Comparison of ENCODE assay signal across 30 mouse cellular contexts in genomic region chr6:54289774-54290500, GRCm38 (mm10). TPM values are rescaled to one million over a fixed set of nuclear protein-coding genes. Genes with fewer than 3 reads are reported as not detected.
DNase-seq lines count a peak whose midpoint lies in the region; ATAC-seq and TF ChIP-seq lines count a peak whose summit lies in the region.
"Had no signal": no experiment of that assay in that cellular context is flagged by ENCODE, and none has a peak within 500 bp of the region (broad histone marks: within the 10 kb centered on the region; RNA-seq: fewer than 3 reads in every experiment).

No protein-coding gene starts in this region.

- no peak overlapping the region for H3K27ac ChIP-seq in liver, adult 2 months (replicated peaks; ENCODE audit: insufficient read depth, low read depth, low read length)
- no peak overlapping the region for H3K27ac ChIP-seq in intestine, postnatal 0 days (ENCODE audit: low read depth, low read length)
- H3K27ac ChIP-seq in liver, embryonic 15.5 days (replicated peaks) = peak overlapping the region; percentile 45
- H3K27ac ChIP-seq in lung, postnatal 0 days (ENCODE audit: low read length) = no peak overlapping the region
- H3K27ac ChIP-seq: embryonic facial prominence, embryonic 13.5 days; hindbrain, embryonic 12.5 days; hindbrain, postnatal 0 days; left cerebral cortex, adult 2 months; limb, embryonic 12.5 days; midbrain, embryonic 10.5 days; midbrain, embryonic 15.5 days; neural tube, embryonic 15.5 days had no signal

- 34% methylated on average over 10 of the region's 10 CpGs for WGBS in liver, adult 2 months
- 37% methylated on average over 10 of the region's 10 CpGs for WGBS in intestine, postnatal 0 days
- WGBS in liver, embryonic 15.5 days (ENCODE audit: insufficient replicate concordance) = 48% methylated on average over 10 of the region's 10 CpGs
- 40% methylated on average over 10 of the region's 10 CpGs for WGBS in lung, postnatal 0 days

- peak; percentile 64 for ATAC-seq in intestine, postnatal 0 days
- peak; percentile 77 for ATAC-seq in liver, embryonic 15.5 days (ENCODE audit: insufficient read depth)
- ATAC-seq in lung, postnatal 0 days = no peak
- ATAC-seq in cerebellum, adult (ENCODE audit: insufficient number of reproducible peaks, low FRiP score, low TSS enrichment) = no peak
- ATAC-seq: activated CD4-positive, CD25-positive, alpha-beta regulatory T cell, adult 4 months; forebrain, embryonic 16.5 days; hindbrain, postnatal 0 days; midbrain, embryonic 15.5 days had no signal

- no peak for TF ChIP-seq CTCF in liver, adult 2 months (IDR thresholded peaks at IDR 0.05; ENCODE audit: low read depth, low read length)
- TF ChIP-seq CTCF in intestine, postnatal 0 days (IDR thresholded peaks at IDR 0.05; ENCODE audit: low read depth) = no peak
- no peak for TF ChIP-seq CTCF in lung, postnatal 0 days (IDR thresholded peaks at IDR 0.05)

- no peaks in the 10 kb centered on the region for H3K79me2 ChIP-seq in liver, adult 2 months (ENCODE audit: control insufficient read depth, insufficient read depth, low read length)

- H3K9ac ChIP-seq in liver, adult 2 months (ENCODE audit: low read depth, low read length) = no peak overlapping the region
- H3K9ac ChIP-seq in intestine, postnatal 0 days (ENCODE audit: low read depth, low read length) = no peak overlapping the region
- no peak overlapping the region for H3K9ac ChIP-seq in liver, embryonic 15.5 days
- no peak overlapping the region for H3K9ac ChIP-seq in lung, postnatal 0 days (replicated peaks; ENCODE audit: low read depth)
- H3K9ac ChIP-seq: embryonic facial prominence, embryonic 13.5 days; hindbrain, embryonic 12.5 days; limb, embryonic 12.5 days; midbrain, embryonic 15.5 days; neural tube, embryonic 15.5 days had no signal

- H3K4me2 ChIP-seq in intestine, postnatal 0 days (replicated peaks; ENCODE audit: low read depth) = no peak overlapping the region
- H3K4me2 ChIP-seq in liver, embryonic 15.5 days = peak overlapping the region; percentile 13; the same call in 1 of the 2 replicates
- H3K4me2 ChIP-seq in lung, postnatal 0 days (replicated peaks; ENCODE audit: low read depth, low read length) = no peak overlapping the region
- H3K4me2 ChIP-seq: embryonic facial prominence, embryonic 13.5 days; hindbrain, embryonic 12.5 days; limb, embryonic 12.5 days; midbrain, embryonic 15.5 days; neural tube, embryonic 15.5 days had no signal

- H3K27me3 ChIP-seq in liver, adult 2 months (ENCODE audit: control insufficient read depth, insufficient read depth, low read length) = no peaks in the 10 kb centered on the region
- H3K27me3 ChIP-seq in intestine, postnatal 0 days (replicated peaks; ENCODE audit: control insufficient read depth, insufficient read depth, low read length) = no peaks in the 10 kb centered on the region
- no peaks in the 10 kb centered on the region for H3K27me3 ChIP-seq in liver, embryonic 15.5 days
- H3K27me3 ChIP-seq in lung, postnatal 0 days (replicated peaks; ENCODE audit: insufficient read depth, low read length) = no peaks in the 10 kb centered on the region
- H3K27me3 ChIP-seq: CH12.LX; embryonic facial prominence, embryonic 13.5 days; hindbrain, embryonic 12.5 days; limb, embryonic 12.5 days; midbrain, embryonic 15.5 days; neural tube, embryonic 15.5 days had no signal

- peak; percentile 91 for DNase-seq in liver, adult 2 months (ENCODE audit: extremely low read depth, low read depth, low spot score)
- no peak for DNase-seq in liver
- no peak for DNase-seq in lung, postnatal 0 days (ENCODE audit: low spot score)
- no peak for DNase-seq in frontal cortex, adult 2 months (ENCODE audit: extremely low spot score in 1 of 2, low spot score in 1 of 2)
- DNase-seq: adrenal gland, adult 2 months; B cell, adult 2 months; cerebellum, adult 9-11 months; gastrocnemius, postnatal 10 days; heart, postnatal 14 days; kidney, postnatal 14 days; lung, adult 2 months; lung, postnatal 14 days; retina, postnatal 1 day; right cerebral cortex, postnatal 14 days; thymus, postnatal 14 days had no signal

- H3K4me3 ChIP-seq in liver, adult 2 months (ENCODE audit: insufficient read depth, low read depth, low read length) = no peak overlapping the region
- H3K4me3 ChIP-seq in intestine, postnatal 0 days (ENCODE audit: low read depth, low read length) = no peak overlapping the region
- H3K4me3 ChIP-seq in liver, embryonic 15.5 days (replicated peaks) = no peak overlapping the region
- no peak overlapping the region for H3K4me3 ChIP-seq in lung, postnatal 0 days (ENCODE audit: low read depth, low read length)
- H3K4me3 ChIP-seq: embryonic facial prominence, embryonic 13.5 days; erythroblast, embryonic 14.5 days; hindbrain, embryonic 12.5 days; left cerebral cortex, adult 2 months; limb, embryonic 12.5 days; midbrain, embryonic 10.5 days; midbrain, embryonic 15.5 days; neural tube, embryonic 15.5 days had no signal

- TF ChIP-seq POLR2A in liver, adult 2 months (IDR thresholded peaks at IDR 0.05; ENCODE audit: extremely low read depth, insufficient read depth, low read length) = no peak

- no peak for TF ChIP-seq EP300 in lung, postnatal 0 days (IDR thresholded peaks at IDR 0.05)

- H3K4me1 ChIP-seq in liver, adult 2 months (ENCODE audit: control insufficient read depth, insufficient read depth, low read length) = peaks cover 3% of the 10 kb centered on the region
- 0 out of 2 replicates have a peak, but pooled peaks cover 4% of the 10 kb centered on the region for H3K4me1 ChIP-seq in intestine, postnatal 0 days (replicated peaks; ENCODE audit: control insufficient read depth, insufficient read depth, low read length)
- H3K4me1 ChIP-seq in liver, embryonic 15.5 days (replicated peaks) = 0 out of 2 replicates have a peak, but pooled peaks cover 4% of the 10 kb centered on the region
- no peaks in the 10 kb centered on the region for H3K4me1 ChIP-seq in lung, postnatal 0 days (ENCODE audit: insufficient read depth, low read depth, low read length)
- H3K4me1 ChIP-seq: embryonic facial prominence, embryonic 13.5 days; limb, embryonic 12.5 days; midbrain, embryonic 10.5 days; midbrain, embryonic 15.5 days; neural tube, embryonic 15.5 days had no signal

- peaks cover 2% of the 10 kb centered on the region; the same call in 1 of the 2 replicates for H3K36me3 ChIP-seq in liver, adult 2 months (ENCODE audit: control insufficient read depth, insufficient read depth, low read length)
- H3K36me3 ChIP-seq in intestine, postnatal 0 days (ENCODE audit: control insufficient read depth, insufficient read depth) = no peaks in the 10 kb centered on the region; the same call in 1 of the 2 replicates
- H3K36me3 ChIP-seq in liver, embryonic 15.5 days (replicated peaks) = no peaks in the 10 kb centered on the region
- no peaks in the 10 kb centered on the region for H3K36me3 ChIP-seq in lung, postnatal 0 days (ENCODE audit: insufficient read depth, low read length)
- H3K36me3 ChIP-seq: embryonic facial prominence, embryonic 13.5 days; limb, embryonic 12.5 days; midbrain, embryonic 15.5 days; neural tube, embryonic 15.5 days had no signal

- H3K9me3 ChIP-seq in intestine, postnatal 0 days (ENCODE audit: control insufficient read depth) = no peaks in the 10 kb centered on the region
- no peaks in the 10 kb centered on the region for H3K9me3 ChIP-seq in liver, embryonic 15.5 days (replicated peaks)
- H3K9me3 ChIP-seq in lung, postnatal 0 days (ENCODE audit: low read length) = no peaks in the 10 kb centered on the region
- H3K9me3 ChIP-seq: embryonic facial prominence, embryonic 13.5 days; hindbrain, embryonic 12.5 days; limb, embryonic 12.5 days; midbrain, embryonic 10.5 days; midbrain, embryonic 15.5 days; neural tube, embryonic 15.5 days had no signal

RNA-seq across cellular contexts. Expression of gene Prr15, which starts 35.7 kb away (rescaled TPM):
- total RNA-seq in liver, adult 2 months (2014; rRNA removed) = 0.09 and 0.27 TPM in 2 replicates
- 0.05 and 0.18 TPM in 2 replicates for polyA plus RNA-seq in liver, adult 2 months (2012; rRNA removed)
- polyA plus RNA-seq in intestine, postnatal 0 days (2015; fragmentation: Nextera tagmentation; extraction: Ambion mirVana) = 47.4 and 52.3 TPM in 2 replicates
- polyA plus RNA-seq in liver, embryonic 15.5 days (2015; fragmentation: Nextera tagmentation; extraction: Ambion mirVana) = 0.88 and 1.1 TPM in 2 replicates
- 6.8 and 7.6 TPM in 2 replicates for polyA plus RNA-seq in lung, postnatal 0 days (2015; fragmentation: Nextera tagmentation; extraction: Ambion mirVana)
- 0.95 and 1.2 TPM in 2 replicates for polyA plus RNA-seq in frontal cortex, adult 2 months (2012; rRNA removed)
- total RNA-seq: CH12.LX had no signal
- polyA plus RNA-seq: activated CD4-positive, CD25-positive, alpha-beta regulatory T cell, adult 4 months; erythroblast, embryonic 14.5 days had no signal

Comparison
In these comparisons a context has a peak if more than half of its experiments do, and no peak if none do; other contexts are left out.
1. ATAC-seq: peak in intestine, postnatal 0 days (single experiment) and liver, embryonic 15.5 days (single experiment); none in lung, postnatal 0 days (single experiment) and cerebellum, adult (single experiment).